Mouse (Mus musculus): Measurements from ENCODE around the gene Plekhb1. TPM values are rescaled to one million over a fixed set of nuclear protein-coding genes. Genes with fewer than 3 reads are reported as not detected.

The Plekhb1 gene
- total RNA-seq, 1 experiment from 2014 or later, result 0.35 TPM

- ATAC-seq (ENCODE audit: extremely low read depth, insufficient number of reproducible peaks, low FRiP score, poor library complexity, severe bottlenecking), result peak; percentile 95
Measured at GRCm38 (mm10) chr7:100607214-100608129, 54.7 kb downstream of the Plekhb1 start, which contains the start of gene Rab6a. TSS of gene Rab6a (plus strand) at chr7:100607410.

GRCm38 (mm10) chr7:100600211-100600610 lies 62.0 kb downstream of the Plekhb1 start:
- no peak for ATAC-seq (ENCODE audit: extremely low read depth, insufficient number of reproducible peaks, low FRiP score, poor library complexity, severe bottlenecking)

- no peak for ATAC-seq (ENCODE audit: extremely low read depth, insufficient number of reproducible peaks, low FRiP score, poor library complexity, severe bottlenecking)
Measured at GRCm38 (mm10) chr7:100593349-100593748, 68.9 kb downstream of the Plekhb1 start.

Other genes with a start within 250 kb of the Plekhb1 start
- gene Ucp3, start 189.4 kb downstream of the Plekhb1 start, total RNA-seq (2017), result not detected in 2 replicates
- gene Ucp2, start 169.1 kb downstream of the Plekhb1 start, total RNA-seq (2017), result 453 and 500 TPM in 2 replicates
- 1.0 and 1.5 TPM in 2 replicates for gene Dnajb13, start 147.5 kb downstream of the Plekhb1 start, total RNA-seq (2017)
- 9.5 and 16.9 TPM in 2 replicates for gene Coa4, start 125.3 kb downstream of the Plekhb1 start, total RNA-seq (2017)
- gene Rab6a, start 55.0 kb downstream of the Plekhb1 start, total RNA-seq (2017), result 101 and 104 TPM in 2 replicates
- 30.7 and 31.6 TPM in 2 replicates for gene Mrpl48, start 54.1 kb downstream of the Plekhb1 start, total RNA-seq (2017)
- 13.3 and 13.4 TPM in 2 replicates for gene Fam168a, start 44.2 kb upstream of the Plekhb1 start, total RNA-seq (2017)
- 95.0 and 122 TPM in 2 replicates for gene Relt, start 201.0 kb upstream of the Plekhb1 start, total RNA-seq (2017)

Measured in neutrophil, adult 5-6 weeks (primary cell).